Mouse (Mus musculus) E14TG2a.4 (cell line): ENCODE data around the gene Gm15127.
"Not testable (repeated sequence)": the region's sequence is repeated elsewhere in the genome, so short reads cannot be mapped to it uniquely, and the experiment has no call there.

ENCODE experiments used
- H3K27me3 ChIP-seq: 2 replicates; pipeline ENCODE4 v1.6.1; 2014; ENCODE audit warnings: low read length, control low read depth; ENCODE audit not compliant: insufficient read depth
- H3K36me3 ChIP-seq: 2 replicates; pipeline ENCODE4 v1.6.1; 2014; ENCODE audit warnings: low read length, control low read depth; ENCODE audit not compliant: insufficient read depth
- H3K4me1 ChIP-seq: replicated peaks from 2 replicates; pipeline ENCODE4 v1.6.1; 2014; ENCODE audit warnings: low read depth, low read length, control low read depth
- H3K4me3 ChIP-seq: replicated peaks from 2 replicates; pipeline ENCODE4 v1.5.1; 2014; ENCODE audit warnings: mild to moderate bottlenecking, low read length
- H3K9me3 ChIP-seq: 2 replicates; pipeline ENCODE4 v1.6.1; 2014; ENCODE audit warnings: low read length, control low read depth

Gene Gm15127

DNA sequence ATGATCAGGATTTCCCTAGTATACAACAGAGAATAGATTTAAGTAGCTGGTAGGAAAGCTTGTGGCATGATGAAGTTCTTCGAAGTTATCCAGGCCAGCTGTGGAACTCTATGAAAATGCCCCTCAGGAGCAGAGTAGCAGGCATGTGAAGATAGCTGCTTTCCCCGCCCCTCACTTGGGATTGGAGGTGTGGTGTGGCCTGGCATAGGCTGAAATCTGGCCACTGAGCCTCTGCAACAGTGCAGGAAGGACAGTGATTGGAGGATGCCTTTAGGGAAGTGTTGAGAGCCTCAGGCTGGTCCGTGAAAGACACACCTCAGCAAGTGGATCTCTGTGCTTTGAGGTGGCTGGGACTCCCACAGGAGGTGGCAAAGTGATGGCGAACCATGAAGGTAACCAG is at the start of gene Gm15127:
Gene Gm15127 (plus strand): TSS at position 301 of the 400 bp plus-strand sequence.
- not testable (repeated sequence) for H3K4me3 ChIP-seq, H3K9me3 ChIP-seq, H3K4me1 ChIP-seq, H3K27me3 ChIP-seq, H3K36me3 ChIP-seq

DNA sequence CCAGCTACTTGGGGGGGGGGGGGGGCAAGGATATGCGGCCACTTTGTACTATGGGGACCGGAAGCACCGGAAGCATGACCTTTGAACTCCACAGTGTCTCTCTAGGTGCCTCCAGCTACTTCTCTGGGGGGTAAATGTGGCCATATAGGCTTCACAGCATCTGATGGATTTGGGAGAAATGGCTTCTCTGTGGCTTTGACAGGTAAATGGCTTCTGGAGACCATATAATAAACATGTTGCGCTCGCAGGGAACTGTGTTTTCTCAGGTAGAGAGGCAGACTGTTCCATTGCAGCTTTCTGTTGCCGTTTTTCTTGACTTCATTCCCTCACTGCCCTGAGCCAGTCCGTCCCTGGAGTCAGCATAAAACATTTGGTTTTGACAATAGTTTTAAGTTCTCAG is 48.3 kb upstream of the Gm15127 start, which contains the start of gene Gm8334:
Gene Gm8334 (minus strand): TSS at position 101 of the 400 bp plus-strand sequence.
- not testable (repeated sequence) for H3K9me3 ChIP-seq, H3K27me3 ChIP-seq

DNA sequence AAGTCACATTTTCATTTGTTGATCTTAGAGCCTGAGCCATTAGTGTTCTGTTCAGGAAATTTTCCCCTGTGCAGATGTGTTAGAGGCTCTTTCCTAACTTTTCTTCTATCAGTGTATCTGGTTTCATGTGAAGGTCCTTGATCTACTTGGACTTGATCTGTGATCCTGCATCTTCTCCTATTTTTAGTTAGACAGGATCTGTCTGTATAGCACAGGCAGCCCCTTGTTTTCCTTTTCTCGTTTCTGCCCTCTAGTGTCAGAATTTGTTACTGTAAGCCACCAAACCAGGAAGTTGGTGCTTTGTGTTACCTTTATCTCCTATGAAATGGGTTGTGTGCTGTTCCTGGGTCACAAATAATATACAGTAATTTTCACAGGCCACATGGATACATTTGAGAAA is 12.9 kb downstream of the Gm15127 start:
- not testable (repeated sequence) for H3K4me1 ChIP-seq

More for the DNA sequence above, 48.3 kb upstream of the Gm15127 start, which contains the start of gene Gm8334:
- not testable (repeated sequence) for H3K4me3 ChIP-seq, H3K36me3 ChIP-seq, H3K4me1 ChIP-seq

More for the DNA sequence above, 12.9 kb downstream of the Gm15127 start:
- H3K36me3 ChIP-seq, H3K27me3 ChIP-seq, H3K4me3 ChIP-seq, H3K9me3 ChIP-seq: not testable (repeated sequence)
